Mouse (Mus musculus) kidney, embryonic 16.5 days (tissue): Measurements from ENCODE around the gene Ssh1. TPM values are rescaled to one million over a fixed set of nuclear protein-coding genes. Genes with fewer than 3 reads are reported as not detected.

ENCODE experiments used
- ATAC-seq: fragments of 200-750 bp; cut with Nextera tagmentation; 2 replicates; pipeline ENCODE4 v1.8.0; 2017; ENCODE audit warnings: moderate TSS enrichment; ENCODE audit not compliant: low FRiP score, low TSS enrichment
- H3K27ac ChIP-seq: fragments of 300-500 bp; sonication (generic); 2 replicates; pipeline ENCODE4 v1.5.1; 2014; ENCODE audit warnings: low read length
- H3K27me3 ChIP-seq: fragments of 300-500 bp; sonication (generic); 2 replicates; pipeline ENCODE4 v1.6.1; 2014; ENCODE audit warnings: low read length, control low read depth, mixed read lengths; ENCODE audit not compliant: insufficient read depth
- H3K36me3 ChIP-seq: fragments of 300-500 bp; sonication (generic); 2 replicates; pipeline ENCODE4 v1.6.1; 2014; ENCODE audit warnings: low read length, control low read depth, mixed read lengths; ENCODE audit not compliant: insufficient read depth
- H3K4me1 ChIP-seq: fragments of 300-500 bp; sonication (generic); 2 replicates; pipeline ENCODE4 v1.6.1; 2014; ENCODE audit warnings: low read length, control low read depth, mixed read lengths; ENCODE audit not compliant: insufficient read depth
- H3K4me2 ChIP-seq: fragments of 300-500 bp; sonication (generic); replicated peaks from 2 replicates; pipeline ENCODE4 v1.6.1; 2014; ENCODE audit warnings: low read depth, low read length
- H3K4me3 ChIP-seq: fragments of 300-500 bp; sonication (generic); 2 replicates; pipeline ENCODE4 v1.5.1; 2014; ENCODE audit warnings: mild to moderate bottlenecking, low read length
- H3K9ac ChIP-seq: fragments of 300-500 bp; sonication (generic); replicated peaks from 2 replicates; pipeline ENCODE4 v1.6.1; 2014; ENCODE audit warnings: low read length
- H3K9me3 ChIP-seq: fragments of 300-500 bp; sonication (generic); 2 replicates; pipeline ENCODE4 v1.6.1; 2016; ENCODE audit warnings: low read length, control low read depth
- WGBS: fragments of 180-500 bp; shearing (Covaris S2); extraction: QIAGEN DNeasy Blood & Tissue Kit; methylation state at CpG from one replicate; pipeline ENCODE4 v1.1.7; 2014; 5-methylcytosine and 5-hydroxymethylcytosine counted together
- polyA plus RNA-seq: library from polyadenylated mRNA; unstranded; fragments of >200 nt; fragmentation: Nextera tagmentation; extraction: Ambion mirVana; gene quantifications from 2 replicates; pipeline ENCODE4 v1.2.1, GENCODE M21; 2015

The Ssh1 gene
- polyA plus RNA-seq, 1 experiment from 2014 or later = 15.0 TPM

GRCm38 (mm10) chr5:114003542-114003941 is 9.8 kb upstream of the Ssh1 start, which contains the start of gene Dao:
Dao (plus strand) TSS chr5:114003703.
- Histone ChIP-seq H3K36me3 (no peaks in the 10 kb centered on the region), H3K4me2 (peak within 1 kb of the TSS; percentile 28), H3K27me3 (no peaks in the 10 kb centered on the region), H3K4me3 (peak within 1 kb of the TSS; percentile 20; the same call in 1 of the 2 replicates), H3K4me1 (peaks cover 11% of the 10 kb centered on the region), H3K9me3 (no peaks in the 10 kb centered on the region), H3K27ac (peak within 1 kb of the TSS; percentile 77), H3K9ac (no peak within 1 kb of the TSS)
- 42% methylated on average over 4 of the region's 5 CpGs for WGBS
- ATAC-seq = peak; percentile 90

- Histone ChIP-seq H3K4me2 (no peak overlapping the region), H3K9ac (no peak overlapping the region), H3K4me1 (peaks cover 14% of the 10 kb centered on the region), H3K27me3 (no peaks in the 10 kb centered on the region), H3K36me3 (no peaks in the 10 kb centered on the region), H3K9me3 (no peaks in the 10 kb centered on the region), H3K27ac (peak overlapping the region; percentile 32; the same call in 1 of the 2 replicates), H3K4me3 (no peak overlapping the region)
- 48% methylated on average over 5 of the region's 5 CpGs for WGBS
- no peak for ATAC-seq
Measured at GRCm38 (mm10) chr5:113999382-113999781, 5.7 kb upstream of the Ssh1 start.

GRCm38 (mm10) chr5:113996458-113996857 is 2.8 kb upstream of the Ssh1 start:
- Histone ChIP-seq H3K27me3 (no peaks in the 10 kb centered on the region), H3K4me2 (no peak overlapping the region), H3K36me3 (no peaks in the 10 kb centered on the region), H3K9me3 (no peaks in the 10 kb centered on the region), H3K4me1 (peaks cover 28% of the 10 kb centered on the region), H3K27ac (0 out of 2 replicates have a peak overlapping the region, but pooled peaks have one; percentile 3), H3K4me3 (no peak overlapping the region), H3K9ac (no peak overlapping the region)
- ATAC-seq = no peak
- WGBS = 49% methylated on average over 2 of the region's 2 CpGs

- Histone ChIP-seq H3K4me3 (peak overlapping the region; percentile 91), H3K27me3 (no peaks in the 10 kb centered on the region), H3K9me3 (no peaks in the 10 kb centered on the region), H3K4me1 (peaks cover 35% of the 10 kb centered on the region), H3K27ac (peak overlapping the region; percentile 96), H3K4me2 (peak overlapping the region; percentile 86), H3K9ac (peak overlapping the region; percentile 95), H3K36me3 (peaks cover 8% of the 10 kb centered on the region; the same call in 1 of the 2 replicates)
- under 1% methylated on average over 22 of the region's 22 CpGs for WGBS
- peak; percentile 89 for ATAC-seq
Measured at GRCm38 (mm10) chr5:113993031-113993486, 635 bp downstream of the Ssh1 start.

- H3K27ac ChIP-seq = peak overlapping the region; percentile 96
- no peaks in the 10 kb centered on the region for H3K9me3 ChIP-seq
- no peak for ATAC-seq
- peak overlapping the region; percentile 86 for H3K4me2 ChIP-seq
- peak overlapping the region; percentile 91 for H3K4me3 ChIP-seq
- H3K4me1 ChIP-seq = peaks cover 38% of the 10 kb centered on the region
- peaks cover 13% of the 10 kb centered on the region; the same call in 1 of the 2 replicates for H3K36me3 ChIP-seq
- H3K27me3 ChIP-seq = no peaks in the 10 kb centered on the region
- 17% methylated on average over 12 of the region's 12 CpGs for WGBS
- H3K9ac ChIP-seq = peak overlapping the region; percentile 95
Measured at GRCm38 (mm10) chr5:113992339-113992831, 1.3 kb downstream of the Ssh1 start.

- ATAC-seq = no peak
- H3K36me3 ChIP-seq = peaks cover 14% of the 10 kb centered on the region; the same call in 1 of the 2 replicates
- H3K9me3 ChIP-seq = no peaks in the 10 kb centered on the region
- H3K27me3 ChIP-seq = no peaks in the 10 kb centered on the region
- H3K27ac ChIP-seq = no peak overlapping the region
- peaks cover 44% of the 10 kb centered on the region for H3K4me1 ChIP-seq
- H3K9ac ChIP-seq = no peak overlapping the region
- 59% methylated on average over 7 of the region's 7 CpGs for WGBS
- H3K4me2 ChIP-seq = no peak overlapping the region
- H3K4me3 ChIP-seq = no peak overlapping the region
Measured at GRCm38 (mm10) chr5:113991141-113991540, 2.6 kb downstream of the Ssh1 start.

- H3K9ac ChIP-seq = no peak overlapping the region
- H3K4me2 ChIP-seq = no peak overlapping the region
- WGBS = 93% methylated on average over 5 of the region's 5 CpGs
Measured at GRCm38 (mm10) chr5:113990593-113990992, 3.1 kb downstream of the Ssh1 start.

GRCm38 (mm10) chr5:113989437-113990024 is 4.2 kb downstream of the Ssh1 start:
- no peak for ATAC-seq
- H3K27ac ChIP-seq = no peak overlapping the region
- H3K4me1 ChIP-seq = peaks cover 52% of the 10 kb centered on the region
- no peaks in the 10 kb centered on the region for H3K27me3 ChIP-seq
- no peak overlapping the region for H3K9ac ChIP-seq
- no peak overlapping the region for H3K4me2 ChIP-seq
- no peaks in the 10 kb centered on the region for H3K9me3 ChIP-seq
- WGBS = 84% methylated on average over 20 of the region's 20 CpGs
- no peak overlapping the region for H3K4me3 ChIP-seq
- H3K36me3 ChIP-seq = peaks cover 14% of the 10 kb centered on the region; the same call in 1 of the 2 replicates

More at GRCm38 (mm10) chr5:113990593-113990992, 3.1 kb downstream of the Ssh1 start:
- no peaks in the 10 kb centered on the region for H3K27me3 ChIP-seq
- H3K27ac ChIP-seq = no peak overlapping the region
- peaks cover 14% of the 10 kb centered on the region; the same call in 1 of the 2 replicates for H3K36me3 ChIP-seq
- no peak overlapping the region for H3K4me3 ChIP-seq
- peaks cover 50% of the 10 kb centered on the region for H3K4me1 ChIP-seq
- no peak for ATAC-seq
- H3K9me3 ChIP-seq = no peaks in the 10 kb centered on the region

GRCm38 (mm10) chr5:113986182-113986961 is 7.3 kb downstream of the Ssh1 start:
- 14% methylated on average over 9 of the region's 9 CpGs for WGBS
- H3K4me1 ChIP-seq = peaks cover 39% of the 10 kb centered on the region
- H3K4me3 ChIP-seq = no peak overlapping the region
- no peaks in the 10 kb centered on the region for H3K27me3 ChIP-seq
- peak overlapping the region; percentile 29; the same call in 1 of the 2 replicates for H3K9ac ChIP-seq
- no peaks in the 10 kb centered on the region for H3K9me3 ChIP-seq
- peaks cover 14% of the 10 kb centered on the region; the same call in 1 of the 2 replicates for H3K36me3 ChIP-seq
- peak; percentile 67 for ATAC-seq
- H3K27ac ChIP-seq = peak overlapping the region; percentile 65
- H3K4me2 ChIP-seq = no peak overlapping the region; the same call in 1 of the 2 replicates
